Mouse (Mus musculus) c-Kit-positive CD71-positive TER-119-positive erythroid progenitor cells, embryonic 14.5 days (primary cell): Measurements from ENCODE around the gene Gm45713.

Source experiments
- DNase-seq: peaks from one replicate; pipeline ENCODE4 v3.0.0-alpha.2; 2013; ENCODE audit warnings: low spot score

Gm45713 gene

GRCm38 (mm10) chr7:45095367-45095766 is 40.7 kb downstream of the Gm45713 start:
- DNase-seq = no peak

- no peak for DNase-seq
These were observed 41.9 kb downstream of the Gm45713 start for GRCm38 (mm10) chr7:45094121-45094520.

GRCm38 (mm10) chr7:45093516-45093905 is 42.5 kb downstream of the Gm45713 start:
- no peak for DNase-seq

- DNase-seq = no peak
These were observed 43.1 kb downstream of the Gm45713 start for GRCm38 (mm10) chr7:45092828-45093515.

- DNase-seq = peak; percentile 52
These were observed 44.0 kb downstream of the Gm45713 start, which contains the start of gene Rcn3 for GRCm38 (mm10) chr7:45092048-45092447. Rcn3 (minus strand) TSS chr7:45092221.

GRCm38 (mm10) chr7:45091001-45091990 is 44.7 kb downstream of the Gm45713 start:
- no peak for DNase-seq

- DNase-seq = no peak
These were observed 45.6 kb downstream of the Gm45713 start for GRCm38 (mm10) chr7:45090251-45090977.

GRCm38 (mm10) chr7:45088597-45088996 is 47.4 kb downstream of the Gm45713 start:
- DNase-seq = no peak

GRCm38 (mm10) chr7:45086084-45086483 is 49.9 kb downstream of the Gm45713 start:
- no peak for DNase-seq

- no peak for DNase-seq
These were observed 52.6 kb downstream of the Gm45713 start for GRCm38 (mm10) chr7:45083300-45083890.

GRCm38 (mm10) chr7:45082401-45083299 is 53.4 kb downstream of the Gm45713 start:
- DNase-seq = no peak

- DNase-seq = no peak
These were observed 55.0 kb downstream of the Gm45713 start for GRCm38 (mm10) chr7:45081016-45081415.

GRCm38 (mm10) chr7:45079856-45080255 is 56.2 kb downstream of the Gm45713 start:
- peak; percentile 84 for DNase-seq

GRCm38 (mm10) chr7:45078513-45078912 is 57.5 kb downstream of the Gm45713 start:
- DNase-seq = peak; percentile 67

GRCm38 (mm10) chr7:45077829-45078228 is 58.2 kb downstream of the Gm45713 start:
- DNase-seq = no peak

GRCm38 (mm10) chr7:45077322-45077721 is 58.7 kb downstream of the Gm45713 start:
- no peak for DNase-seq

GRCm38 (mm10) chr7:45076501-45076900 is 59.5 kb downstream of the Gm45713 start:
- no peak for DNase-seq
